Mouse (Mus musculus): ENCODE measurements at regions not wholly inside any gene's neighbourhood (a gene's known extent, or its start where the extent isn't known, plus 50 kb on each side); places are given as distances from the start of the nearest gene placed in this dataset.

DNA sequence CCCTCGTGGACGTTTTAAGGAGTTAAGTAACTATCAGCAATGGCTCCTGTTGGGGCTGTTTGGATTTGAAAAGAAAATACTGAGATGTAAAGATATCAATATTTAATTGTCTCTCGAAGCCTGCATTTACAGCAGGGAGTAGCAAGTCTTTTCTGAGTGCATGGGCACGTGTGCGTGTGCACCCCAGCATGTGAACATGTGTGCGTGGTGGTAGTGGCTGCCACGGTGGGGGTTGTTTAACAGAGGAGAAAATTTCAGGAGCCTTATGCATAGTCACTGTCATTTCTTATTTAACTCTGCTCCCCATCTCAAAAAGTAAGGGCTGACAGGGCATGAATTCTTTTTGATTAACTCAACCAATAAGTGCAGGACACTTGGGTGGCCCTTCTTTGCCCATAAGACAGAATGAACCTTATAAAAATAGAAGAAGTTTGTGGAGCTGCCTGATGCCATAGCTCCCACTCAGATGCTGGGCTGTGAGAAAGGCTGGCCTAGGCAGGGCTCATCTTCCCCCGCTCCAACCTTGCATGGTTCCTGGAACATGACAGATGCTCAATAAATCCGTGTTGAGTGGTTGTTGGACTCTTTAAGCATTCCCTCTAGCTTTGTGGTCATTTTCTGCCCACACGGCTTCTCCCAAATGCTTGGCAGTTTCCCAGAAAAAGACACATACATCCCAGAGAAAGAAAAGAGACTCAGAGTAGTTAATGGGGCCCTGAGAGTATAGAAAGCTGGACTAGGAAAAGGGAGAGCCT lies 294.2 kb upstream of the Gm4791 start:
- H3K9me3 ChIP-seq (replicated peaks), result no peaks in the 10 kb centered on the region
- ATAC-seq (ENCODE audit: low FRiP score), result no peak
- H3K36me3 ChIP-seq, result no peaks in the 10 kb centered on the region
- no peak overlapping the region for H3K4me3 ChIP-seq
- H3K27ac ChIP-seq, result no peak overlapping the region
- H3K9ac ChIP-seq, result no peak overlapping the region
- H3K4me1 ChIP-seq, result peaks cover 26% of the 10 kb centered on the region
- no peak overlapping the region for H3K4me2 ChIP-seq (replicated peaks)
- no peaks in the 10 kb centered on the region for H3K27me3 ChIP-seq
- WGBS, result 57% methylated on average over 10 of the region's 10 CpGs

DNA sequence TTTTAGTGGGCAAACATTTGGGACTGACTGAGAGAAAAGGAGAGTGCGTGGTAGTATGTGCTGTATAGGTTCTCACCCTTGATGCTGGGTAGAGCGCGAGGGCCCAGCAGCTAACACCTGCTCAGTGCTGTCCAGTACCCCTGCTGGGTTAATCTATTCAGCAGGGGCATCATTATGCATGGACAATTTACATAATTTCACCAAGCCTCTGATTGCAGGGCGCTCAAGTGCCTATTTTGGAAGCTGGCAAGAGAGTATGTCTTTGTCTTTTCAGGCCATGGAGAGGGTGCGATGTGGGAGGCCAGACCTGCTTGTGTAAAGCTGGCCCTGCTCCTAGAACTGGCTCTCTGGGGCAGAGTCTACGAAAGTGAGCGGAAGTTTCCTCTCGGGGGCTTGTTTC lies 294.9 kb upstream of the Gm4791 start:
- Histone ChIP-seq H3K9me3 (replicated peaks) (no peaks in the 10 kb centered on the region), H3K4me1 (peaks cover 26% of the 10 kb centered on the region), H3K27ac (peak overlapping the region; percentile 64), H3K36me3 (no peaks in the 10 kb centered on the region), H3K9ac (no peak overlapping the region), H3K4me3 (no peak overlapping the region), H3K27me3 (no peaks in the 10 kb centered on the region), H3K4me2 (replicated peaks) (no peak overlapping the region)
- 32% methylated on average over 8 of the region's 8 CpGs for WGBS
- peak; percentile 83 for ATAC-seq (ENCODE audit: low FRiP score)

DNA sequence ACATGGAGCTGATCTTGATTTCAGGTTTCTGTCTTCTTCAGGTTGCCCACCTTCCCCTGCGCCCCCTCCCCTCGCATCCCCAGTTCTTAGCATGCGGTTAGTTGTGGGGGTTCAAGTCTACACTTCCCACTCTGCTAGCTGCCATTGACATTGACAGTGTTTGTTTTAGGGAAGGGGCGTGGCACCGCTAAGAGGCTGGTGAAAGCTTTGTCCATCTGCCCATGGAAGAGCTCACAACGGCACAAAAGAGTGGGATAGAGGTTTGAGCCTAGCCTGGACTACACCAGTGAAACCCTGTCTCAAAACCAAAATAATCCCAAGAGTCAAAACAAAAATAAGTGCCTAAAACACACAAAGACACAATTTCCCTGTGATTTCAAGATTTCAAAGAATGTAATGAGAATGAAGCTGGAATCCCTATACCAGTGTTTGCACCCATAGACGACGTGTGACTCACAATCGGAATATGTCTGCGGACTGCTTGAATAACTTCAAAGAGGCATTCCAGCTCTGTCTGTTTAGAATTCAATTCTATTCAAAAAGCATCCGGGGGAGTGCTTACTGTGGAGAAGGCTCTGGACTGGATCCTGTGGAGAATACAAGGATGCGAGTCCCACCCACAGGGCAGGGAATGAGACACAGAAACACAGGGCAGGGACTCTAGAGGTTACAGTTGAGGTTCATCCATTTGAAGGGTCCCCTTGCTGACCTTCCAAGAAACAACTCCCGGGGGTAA lies 295.5 kb upstream of the Gm4791 start:
- Histone ChIP-seq H3K27me3 (no peaks in the 10 kb centered on the region), H3K36me3 (no peaks in the 10 kb centered on the region), H3K4me3 (no peak overlapping the region), H3K4me1 (peaks cover 26% of the 10 kb centered on the region), H3K9ac (no peak overlapping the region), H3K9me3 (replicated peaks) (no peaks in the 10 kb centered on the region), H3K4me2 (replicated peaks) (no peak overlapping the region), H3K27ac (peak overlapping the region; percentile 64; the same call in 1 of the 2 replicates)
- WGBS, result 38% methylated on average over 13 of the region's 13 CpGs
- ATAC-seq (ENCODE audit: low FRiP score), result peak; percentile 50; the same call in 1 of the 2 replicates

DNA sequence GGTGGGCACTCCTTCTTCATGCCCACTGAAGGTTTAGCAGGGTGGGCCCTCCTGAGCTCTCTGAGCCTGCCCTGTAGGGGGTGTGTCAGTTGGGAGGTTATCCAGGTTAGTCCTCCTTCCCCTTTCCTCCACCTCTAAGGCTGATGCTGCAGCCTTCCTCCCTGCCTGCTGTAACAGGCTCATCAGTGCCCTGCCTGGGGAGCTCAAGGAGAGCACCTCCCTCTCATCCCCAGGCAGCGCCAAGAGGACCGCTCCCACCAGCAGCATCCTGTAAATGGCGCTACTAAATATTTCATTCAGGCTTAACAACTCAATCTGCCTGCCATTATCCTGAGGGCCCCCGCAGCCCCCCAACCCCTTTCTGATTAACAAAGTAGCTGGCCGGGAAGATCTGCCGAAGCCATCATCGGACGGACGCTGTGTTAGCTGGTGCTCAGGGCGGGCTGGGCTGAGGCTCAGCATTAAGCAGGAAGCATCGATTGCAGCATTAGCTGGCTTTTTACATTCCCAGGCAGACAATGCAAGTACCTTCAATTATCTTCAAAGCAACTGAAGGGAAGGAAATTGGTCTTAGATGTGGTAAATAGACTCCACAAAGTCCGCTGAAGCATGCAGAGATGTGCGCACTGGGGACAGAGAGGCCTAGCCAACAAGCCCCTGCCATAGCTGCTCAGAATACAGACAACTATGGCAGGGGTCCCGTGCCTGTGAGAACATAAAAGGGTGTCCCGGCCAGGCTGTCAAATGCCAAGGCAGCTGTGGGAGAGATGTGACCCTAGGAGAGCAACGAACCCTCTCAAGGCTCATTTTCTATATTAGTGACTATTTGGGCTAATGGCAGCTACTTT lies 296.3 kb upstream of the Gm4791 start:
- H3K4me2 ChIP-seq (replicated peaks), result peak overlapping the region; percentile 17
- no peaks in the 10 kb centered on the region for H3K27me3 ChIP-seq
- 22% methylated on average over 16 of the region's 16 CpGs for WGBS
- peak; percentile 54; the same call in 1 of the 2 replicates for ATAC-seq (ENCODE audit: low FRiP score)
- H3K27ac ChIP-seq, result peak overlapping the region; percentile 64; the same call in 1 of the 2 replicates
- H3K9ac ChIP-seq, result no peak overlapping the region
- no peaks in the 10 kb centered on the region for H3K9me3 ChIP-seq (replicated peaks)
- H3K4me1 ChIP-seq, result peaks cover 26% of the 10 kb centered on the region
- H3K36me3 ChIP-seq, result no peaks in the 10 kb centered on the region
- no peak overlapping the region for H3K4me3 ChIP-seq

DNA sequence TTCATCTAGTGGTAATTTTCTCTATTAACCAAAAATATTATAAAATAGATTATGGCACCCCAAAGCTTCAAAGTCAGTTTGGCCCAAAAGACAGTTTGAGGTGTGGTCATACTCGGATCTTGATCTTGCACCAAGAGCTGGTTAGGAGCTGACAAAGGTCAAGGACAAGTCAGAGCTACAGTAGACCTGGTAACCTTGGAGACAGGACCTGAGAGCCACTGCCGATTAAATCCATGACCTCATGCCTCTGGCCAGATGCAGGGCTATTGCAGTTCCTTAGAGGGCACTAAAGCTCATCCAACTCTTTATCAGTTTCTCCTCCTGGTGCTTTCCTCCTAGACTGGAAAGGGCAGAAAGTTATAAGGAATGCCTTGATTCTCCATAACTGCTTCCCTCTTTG lies 302.4 kb upstream of the Gm4791 start:
- 86% methylated on average over 2 of the region's 2 CpGs for WGBS
- Histone ChIP-seq H3K4me1 (no peaks in the 10 kb centered on the region), H3K27me3 (no peaks in the 10 kb centered on the region), H3K9me3 (replicated peaks) (no peaks in the 10 kb centered on the region), H3K27ac (no peak overlapping the region), H3K9ac (no peak overlapping the region), H3K36me3 (no peaks in the 10 kb centered on the region), H3K4me2 (replicated peaks) (no peak overlapping the region), H3K4me3 (no peak overlapping the region)
- ATAC-seq (ENCODE audit: low FRiP score), result no peak

DNA sequence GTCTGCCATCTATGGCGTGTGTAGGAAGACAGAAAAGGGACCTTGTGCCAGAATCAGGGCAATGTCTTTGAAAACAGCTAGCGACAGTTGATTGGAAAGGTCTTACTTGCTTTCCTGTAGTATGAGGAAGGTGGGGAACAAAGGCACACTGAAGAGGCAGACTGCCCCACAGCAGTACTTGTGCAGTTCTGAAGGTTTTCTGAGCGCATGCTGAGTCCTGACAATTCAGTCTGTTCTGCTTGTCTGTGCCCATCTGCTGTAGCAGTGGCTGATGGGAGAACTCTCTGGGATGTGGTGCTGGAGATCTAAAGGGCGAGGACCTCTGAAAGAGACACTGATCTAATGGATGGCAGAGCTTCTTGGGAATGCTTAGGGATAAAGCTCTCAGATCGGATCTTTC lies 309.2 kb upstream of the Gm4791 start:
- 78% methylated on average over 5 of the region's 5 CpGs for WGBS

DNA sequence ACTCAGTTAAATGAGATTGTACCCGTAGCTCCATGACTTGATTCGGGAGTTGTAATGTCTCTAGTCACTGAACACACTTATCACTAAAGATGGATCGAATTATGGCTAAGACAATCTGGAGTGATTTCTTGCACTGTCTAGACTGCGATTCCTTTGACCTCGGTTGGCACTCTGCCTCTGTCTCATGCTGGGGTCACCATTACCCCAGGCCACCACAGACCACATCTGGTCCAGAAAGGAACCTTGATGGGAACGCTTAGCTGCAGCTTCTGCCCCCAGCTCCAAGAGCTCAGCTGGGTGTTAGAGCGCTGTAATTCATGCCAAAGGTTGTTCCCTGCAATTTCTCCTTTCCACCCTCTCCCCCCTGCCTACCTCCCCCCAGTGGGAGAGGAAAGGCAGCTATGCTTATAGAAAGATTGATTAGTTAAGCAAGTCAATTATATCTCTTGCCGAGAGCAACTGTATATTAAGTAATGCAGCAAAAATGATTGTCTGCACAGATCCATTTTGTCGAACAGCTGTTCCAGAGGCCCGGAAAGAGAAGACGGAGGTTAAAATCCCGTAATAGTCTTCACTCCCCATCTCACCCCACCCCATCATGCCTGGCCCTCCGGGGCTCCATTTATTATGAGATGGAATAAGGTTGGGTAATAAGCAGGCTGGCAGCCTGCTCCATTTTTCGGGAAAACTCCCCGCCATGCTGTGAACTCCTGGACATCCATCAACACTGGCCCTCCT lies 314.3 kb upstream of the Gm4791 start:
- Histone ChIP-seq H3K27me3 (no peaks in the 10 kb centered on the region), H3K9me3 (replicated peaks) (no peaks in the 10 kb centered on the region), H3K4me2 (replicated peaks) (no peak overlapping the region), H3K27ac (peak overlapping the region; percentile 72), H3K36me3 (no peaks in the 10 kb centered on the region), H3K4me1 (peaks cover 7% of the 10 kb centered on the region; the same call in 1 of the 2 replicates), H3K9ac (no peak overlapping the region), H3K4me3 (no peak overlapping the region)
- peak; percentile 67 for ATAC-seq (ENCODE audit: low FRiP score)
- WGBS, result 60% methylated on average over 15 of the region's 15 CpGs

More for the DNA sequence above, 309.2 kb upstream of the Gm4791 start:
- H3K27me3 ChIP-seq, result no peaks in the 10 kb centered on the region
- no peak for ATAC-seq (ENCODE audit: low FRiP score)
- H3K27ac ChIP-seq, result no peak overlapping the region
- H3K4me1 ChIP-seq, result peaks cover 4% of the 10 kb centered on the region; the same call in 1 of the 2 replicates
- no peak overlapping the region for H3K4me2 ChIP-seq (replicated peaks)
- no peak overlapping the region for H3K4me3 ChIP-seq
- no peaks in the 10 kb centered on the region for H3K9me3 ChIP-seq (replicated peaks)
- no peak overlapping the region for H3K9ac ChIP-seq
- H3K36me3 ChIP-seq, result no peaks in the 10 kb centered on the region

DNA sequence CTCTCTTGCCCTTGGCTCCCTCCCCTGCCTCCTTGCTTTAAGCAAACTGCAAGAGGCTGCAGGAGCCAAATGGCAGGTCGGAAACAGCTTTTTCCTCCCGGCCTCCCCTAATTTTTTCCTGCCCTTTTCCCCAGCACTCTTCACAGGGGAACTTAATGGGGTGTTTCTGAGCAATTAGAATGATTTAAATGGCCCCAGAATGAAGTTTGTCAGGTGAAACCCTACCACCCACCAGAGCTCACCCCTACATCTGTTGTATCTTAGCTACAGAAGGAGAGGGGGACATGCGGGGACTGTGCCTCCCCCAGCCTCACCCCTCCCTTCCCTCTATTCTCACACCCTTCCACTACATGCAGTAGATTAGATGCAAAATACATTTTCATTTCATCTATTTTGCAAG lies 326.5 kb upstream of the Gm4791 start:
- no peak for ATAC-seq (ENCODE audit: low FRiP score)
- Histone ChIP-seq H3K4me1 (no peaks in the 10 kb centered on the region), H3K9me3 (replicated peaks) (no peaks in the 10 kb centered on the region), H3K36me3 (no peaks in the 10 kb centered on the region), H3K27ac (no peak overlapping the region), H3K4me2 (replicated peaks) (no peak overlapping the region), H3K9ac (no peak overlapping the region), H3K27me3 (no peaks in the 10 kb centered on the region; the same call in 1 of the 2 replicates), H3K4me3 (no peak overlapping the region)
- WGBS, result 50% methylated on average over 3 of the region's 3 CpGs

DNA sequence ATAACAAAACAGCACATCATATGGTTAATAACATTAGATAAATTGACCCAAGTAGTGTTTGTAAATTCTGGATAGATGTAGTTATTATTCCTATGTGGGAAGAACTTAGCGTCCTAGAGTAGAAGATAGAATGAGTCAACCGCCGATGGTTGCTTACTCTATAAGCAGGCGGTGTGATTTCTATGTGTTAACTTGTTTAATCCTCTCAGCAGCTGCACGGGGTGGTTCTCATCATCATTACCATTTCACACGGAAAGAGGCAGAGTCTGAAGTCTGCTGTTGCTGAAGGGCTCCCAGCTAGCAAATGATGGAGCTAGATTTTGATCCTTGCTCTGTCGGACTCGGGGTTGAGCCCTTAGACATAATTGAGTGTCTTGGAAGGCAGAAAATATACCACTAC lies 334.6 kb upstream of the 4931429L15Rik start:
- Histone ChIP-seq H3K9me3 (replicated peaks) (no peaks in the 10 kb centered on the region), H3K4me1 (no peaks in the 10 kb centered on the region), H3K36me3 (no peaks in the 10 kb centered on the region), H3K4me2 (replicated peaks) (no peak overlapping the region), H3K27me3 (no peaks in the 10 kb centered on the region), H3K9ac (no peak overlapping the region), H3K4me3 (no peak overlapping the region), H3K27ac (no peak overlapping the region)
- WGBS, result 87% methylated on average over 8 of the region's 8 CpGs
- no peak for ATAC-seq (ENCODE audit: low FRiP score)

DNA sequence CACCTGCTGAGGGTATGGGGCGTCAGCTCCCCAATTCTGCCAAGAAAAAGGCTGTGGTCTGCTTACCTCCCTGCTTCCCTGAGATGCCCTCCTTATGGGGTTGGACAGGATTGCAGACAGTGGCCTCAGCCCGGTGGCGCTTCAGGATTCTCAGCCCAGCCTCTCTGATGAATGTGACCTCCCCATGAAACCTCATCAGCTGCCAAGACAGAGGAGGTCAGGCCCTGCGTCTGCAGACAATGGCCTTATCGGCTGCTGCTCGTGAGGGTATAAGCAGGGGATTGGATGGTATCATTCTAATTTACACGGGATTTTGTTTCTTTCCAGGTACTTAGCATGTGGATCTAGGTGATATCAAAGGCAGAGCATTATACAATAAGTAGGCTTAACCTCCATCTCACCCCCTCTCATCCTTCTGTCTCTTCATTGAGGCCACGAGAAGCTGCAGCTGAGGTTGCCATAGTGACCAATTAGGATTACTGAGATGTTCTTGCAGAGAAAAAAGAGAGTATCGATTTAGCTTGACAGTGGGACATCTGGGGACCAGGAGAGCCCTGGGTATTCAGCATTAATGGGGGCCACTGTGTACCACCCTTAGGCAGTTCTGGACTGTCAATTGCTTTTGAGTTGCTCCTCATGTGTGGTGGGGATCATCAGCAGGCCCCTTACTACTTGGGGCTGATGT lies 327.6 kb upstream of the 4931429L15Rik start:
- H3K36me3 ChIP-seq, result no peaks in the 10 kb centered on the region
- no peak overlapping the region for H3K4me3 ChIP-seq
- WGBS, result 36% methylated on average over 9 of the region's 9 CpGs
- no peak overlapping the region for H3K9ac ChIP-seq
- peak; percentile 58 for ATAC-seq (ENCODE audit: low FRiP score)
- H3K27me3 ChIP-seq, result no peaks in the 10 kb centered on the region
- H3K4me1 ChIP-seq, result peaks cover 18% of the 10 kb centered on the region
- peak overlapping the region; percentile 69 for H3K27ac ChIP-seq
- no peaks in the 10 kb centered on the region for H3K9me3 ChIP-seq (replicated peaks)
- no peak overlapping the region for H3K4me2 ChIP-seq (replicated peaks)

DNA sequence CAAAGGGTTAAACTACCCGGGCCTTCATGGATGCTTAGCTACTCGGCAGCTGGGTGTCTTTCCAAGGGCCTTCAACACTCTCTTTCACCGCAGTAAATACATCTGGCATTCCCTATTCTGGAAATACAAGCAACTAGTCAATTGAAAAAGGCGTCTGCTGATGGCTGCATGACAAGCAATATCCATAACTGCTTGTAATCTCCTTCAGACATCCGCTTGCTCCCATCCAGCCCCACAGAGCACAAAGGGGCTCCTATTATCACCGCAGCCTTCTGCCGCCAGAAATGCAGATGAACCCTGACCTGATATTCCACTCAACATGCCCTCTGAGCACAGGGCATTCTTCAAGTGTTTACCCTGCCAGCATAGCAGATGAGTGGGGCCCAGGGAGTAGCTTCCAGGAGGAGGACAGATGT lies 325.7 kb upstream of the 4931429L15Rik start:
- no peaks in the 10 kb centered on the region for H3K9me3 ChIP-seq (replicated peaks)
- H3K4me3 ChIP-seq, result no peak overlapping the region
- no peaks in the 10 kb centered on the region for H3K36me3 ChIP-seq
- peak overlapping the region; percentile 48; the same call in 1 of the 2 replicates for H3K27ac ChIP-seq
- H3K9ac ChIP-seq, result no peak overlapping the region
- ATAC-seq (ENCODE audit: low FRiP score), result no peak
- 18% methylated on average over 7 of the region's 7 CpGs for WGBS
- peaks cover 18% of the 10 kb centered on the region for H3K4me1 ChIP-seq
- H3K4me2 ChIP-seq (replicated peaks), result no peak overlapping the region
- H3K27me3 ChIP-seq, result no peaks in the 10 kb centered on the region

All from hindbrain, embryonic 12.5 days (tissue).